Mouse (Mus musculus): ENCODE data around the gene 2010111I01Rik.

DNA sequence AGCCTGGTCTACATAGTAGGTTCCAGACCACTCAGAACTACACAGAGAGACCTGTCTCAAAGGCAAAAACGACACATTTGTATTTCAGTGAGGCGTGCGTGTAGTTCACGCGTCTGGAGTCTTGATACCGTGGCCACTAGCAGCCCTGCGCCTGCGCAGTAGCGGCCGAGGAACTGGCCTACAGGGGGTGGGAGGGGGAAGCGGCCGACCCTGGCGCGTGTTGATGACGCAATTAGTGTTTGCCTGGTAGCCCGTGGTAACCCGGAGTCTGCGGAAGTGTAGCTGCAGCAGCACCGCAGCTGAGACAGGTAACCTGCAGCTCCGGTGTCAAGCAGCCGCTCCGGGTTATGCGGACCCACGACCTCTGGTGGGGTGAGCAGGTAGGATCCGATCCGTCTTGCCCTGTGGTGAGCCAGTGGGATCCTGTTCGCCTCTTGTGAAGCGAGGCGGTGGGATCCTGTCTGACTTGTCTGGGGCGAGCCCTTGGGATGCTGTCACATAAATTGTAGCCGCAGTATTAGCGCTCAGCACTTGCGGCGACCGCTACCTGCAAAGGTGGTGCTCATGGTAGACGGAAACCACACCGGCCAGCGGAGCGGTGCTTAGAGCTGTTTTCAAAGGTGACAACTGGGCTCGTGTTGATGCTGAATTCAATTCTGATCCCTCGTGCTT lies at the start of gene 2010111I01Rik:
- TF ChIP-seq CTCF (IDR thresholded peaks at IDR 0.05; ENCODE audit: low read depth, low read length) = no peak
- TF ChIP-seq POLR2A (IDR thresholded peaks at IDR 0.05; ENCODE audit: insufficient read depth, low read length) = peak; percentile 84
- TF ChIP-seq EP300 (IDR thresholded peaks at IDR 0.05; ENCODE audit: insufficient read depth, low read depth, low read length) = no peak
